Mouse (Mus musculus) myocyte (in vitro differentiated cells): Measurements from ENCODE around the gene C2cd2.

Source experiments
- MAX ChIP-seq: IDR thresholded peaks from one replicate; pipeline ENCODE4 v1.6.1; 2011; ENCODE audit warnings: low read depth, mild to moderate bottlenecking, control low read depth
- MYOD1 ChIP-seq, 3 experiments: IDR thresholded peaks; one replicate each; pipeline ENCODE4 v1.6.1; 2011; ENCODE audit warnings: control low read depth in 2 of 3, low read depth in 2 of 3, mild to moderate bottlenecking in 2 of 3, moderate library complexity in 1 of 3; ENCODE audit not compliant: insufficient read length in 2 of 3, control insufficient read depth in 1 of 3
- MYOG ChIP-seq, 3 experiments: IDR thresholded peaks; one replicate each; pipeline ENCODE4 v1.6.1; 2011; ENCODE audit warnings: control low read depth in 2 of 3, low read depth in 2 of 3, mild to moderate bottlenecking in 2 of 3; ENCODE audit not compliant: insufficient read length in 2 of 3, control insufficient read depth in 1 of 3, insufficient read depth in 1 of 3
- POLR2A ChIP-seq: IDR thresholded peaks from one replicate; pipeline ENCODE4 v1.6.1; 2011; ENCODE audit warnings: low read depth, mild to moderate bottlenecking, control low read depth, moderate library complexity; ENCODE audit not compliant: insufficient read length
- POLR2AphosphoS2 ChIP-seq: IDR thresholded peaks from one replicate; pipeline ENCODE4 v1.6.1; 2011; ENCODE audit warnings: low read depth, control low read depth; ENCODE audit not compliant: insufficient read length
- USF1 ChIP-seq: IDR thresholded peaks from one replicate; pipeline ENCODE4 v1.6.1; 2011; ENCODE audit warnings: low read depth, mild to moderate bottlenecking, control low read depth, moderate library complexity

- no peak for TF ChIP-seq MYOG (IDR thresholded peaks at IDR 0.05; ENCODE audit: control insufficient read depth in 1 of 3, insufficient read depth in 1 of 3, insufficient read length in 2 of 3, low read depth in 2 of 3)
- no peak for TF ChIP-seq POLR2A
- TF ChIP-seq POLR2AphosphoS2: no peak
- TF ChIP-seq MYOD1 (IDR thresholded peaks at IDR 0.05; ENCODE audit: control insufficient read depth in 1 of 3, insufficient read length in 2 of 3, low read depth in 2 of 3): no peak
- TF ChIP-seq MAX: no peak
- no peak for TF ChIP-seq USF1
These were observed 21.9 kb downstream of the C2cd2 start for GRCm38 (mm10) chr16:97940471-97940973.
